9 mouse cellular contexts compared by ENCODE assay signal in the genomic region with DNA sequence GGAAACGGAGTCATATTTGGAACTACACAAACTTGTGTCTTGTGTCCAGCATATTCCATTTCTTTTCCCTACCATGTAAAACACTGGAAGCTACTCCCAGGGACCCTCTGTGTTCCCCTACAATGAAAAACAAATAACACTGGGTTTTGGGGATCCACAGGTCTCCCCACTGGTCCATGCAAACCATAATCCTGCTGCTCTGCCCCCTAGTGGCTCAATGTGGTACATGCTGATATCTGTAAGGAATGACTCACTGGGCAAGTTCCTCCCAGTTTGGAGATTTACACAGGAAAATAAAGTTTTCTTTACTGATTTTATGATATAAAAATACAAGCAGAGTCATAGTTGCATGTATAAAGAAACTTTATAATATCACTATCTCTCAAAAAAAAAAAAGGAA.
DNase-seq lines count a peak whose midpoint lies in the region; ATAC-seq and TF ChIP-seq lines count a peak whose summit lies in the region.
"Had no signal": no experiment of that assay in that cellular context is flagged by ENCODE, and none has a peak within 500 bp of the region (broad histone marks: within the 10 kb centered on the region; RNA-seq: fewer than 3 reads in every experiment).

No protein-coding gene starts in this region.

- H3K9me3 ChIP-seq in kidney, embryonic 16.5 days (ENCODE audit: low read length) = no peaks in the 10 kb centered on the region
- H3K9me3 ChIP-seq in liver, embryonic 16.5 days (replicated peaks; ENCODE audit: control insufficient read depth, low read length) = no peaks in the 10 kb centered on the region
- H3K9me3 ChIP-seq: midbrain, embryonic 12.5 days had no signal

- no peak for ATAC-seq in kidney, embryonic 16.5 days (ENCODE audit: low FRiP score, low TSS enrichment)
- ATAC-seq in liver, embryonic 16.5 days (ENCODE audit: low read depth) = peak; percentile 59
- ATAC-seq in inflammation-experienced regulatory T-cells, adult 6 months = no peak

- H3K9ac ChIP-seq in kidney, embryonic 16.5 days (replicated peaks; ENCODE audit: low read length) = no peak overlapping the region
- H3K9ac ChIP-seq in liver, embryonic 16.5 days (ENCODE audit: low read depth, low read length) = no peak overlapping the region
- H3K9ac ChIP-seq: midbrain, embryonic 12.5 days had no signal

- H3K36me3 ChIP-seq in kidney, adult 2 months (ENCODE audit: control insufficient read depth, insufficient read depth, low read length) = no peaks in the 10 kb centered on the region
- peaks cover 8% of the 10 kb centered on the region; the same call in 1 of the 2 replicates for H3K36me3 ChIP-seq in kidney, embryonic 16.5 days (ENCODE audit: insufficient read depth, low read length)
- no peaks in the 10 kb centered on the region for H3K36me3 ChIP-seq in liver, embryonic 16.5 days (ENCODE audit: control insufficient read depth, insufficient read depth)
- H3K36me3 ChIP-seq: midbrain, embryonic 12.5 days had no signal

- H3K27me3 ChIP-seq in kidney, adult 2 months (replicated peaks; ENCODE audit: control insufficient read depth, insufficient read depth, low read length) = no peaks in the 10 kb centered on the region
- no peaks in the 10 kb centered on the region for H3K27me3 ChIP-seq in kidney, embryonic 16.5 days (ENCODE audit: insufficient read depth, low read length)
- H3K27me3 ChIP-seq in liver, embryonic 16.5 days (ENCODE audit: control insufficient read depth, insufficient read depth, low read depth, low read length) = no peaks in the 10 kb centered on the region
- H3K27me3 ChIP-seq: midbrain, embryonic 12.5 days had no signal

- no peak overlapping the region for H3K4me2 ChIP-seq in kidney, embryonic 16.5 days (replicated peaks; ENCODE audit: low read depth, low read length)
- no peak overlapping the region for H3K4me2 ChIP-seq in liver, embryonic 16.5 days (ENCODE audit: low read depth, low read length)
- H3K4me2 ChIP-seq: midbrain, embryonic 12.5 days had no signal

- H3K4me1 ChIP-seq in kidney, adult 2 months (ENCODE audit: control insufficient read depth, insufficient read depth, low read length) = peaks cover 7% of the 10 kb centered on the region; the same call in 1 of the 2 replicates
- H3K4me1 ChIP-seq in kidney, embryonic 16.5 days (ENCODE audit: insufficient read depth, low read length) = peaks cover 38% of the 10 kb centered on the region
- H3K4me1 ChIP-seq in liver, embryonic 16.5 days (ENCODE audit: control insufficient read depth, low read depth, low read length) = peaks cover 12% of the 10 kb centered on the region

- 100% methylated on average over 1 of the region's 1 CpGs for WGBS in kidney, adult 2 months
- 97% methylated on average over 1 of the region's 1 CpGs for WGBS in kidney, embryonic 16.5 days
- WGBS in liver, embryonic 16.5 days (ENCODE audit: insufficient replicate concordance) = 97% methylated on average over 1 of the region's 1 CpGs

- no peak for TF ChIP-seq POLR2A in kidney, adult 2 months (IDR thresholded peaks at IDR 0.05; ENCODE audit: low read depth, low read length)

- peak; percentile 63 for TF ChIP-seq CTCF in kidney, adult 2 months (conservative IDR thresholded peaks at IDR 0.05; ENCODE audit: insufficient read depth, insufficient read length, low read depth, low read length)

- H3K4me3 ChIP-seq in kidney, adult 2 months (ENCODE audit: insufficient read depth, low read depth, low read length) = no peak overlapping the region
- H3K4me3 ChIP-seq in kidney, embryonic 16.5 days (ENCODE audit: low read length) = no peak overlapping the region
- H3K4me3 ChIP-seq in liver, embryonic 16.5 days (ENCODE audit: low read depth, low read length) = no peak overlapping the region
- H3K4me3 ChIP-seq: midbrain, embryonic 12.5 days had no signal

- no peak overlapping the region for H3K27ac ChIP-seq in kidney, adult 2 months (ENCODE audit: insufficient read depth, low read depth, low read length)
- H3K27ac ChIP-seq in kidney, embryonic 16.5 days (ENCODE audit: low read length) = no peak overlapping the region
- no peak overlapping the region for H3K27ac ChIP-seq in liver, embryonic 16.5 days (ENCODE audit: low read length)

- peak; percentile 40 for DNase-seq in kidney, adult 2 months
- DNase-seq in NIH3T3 (ENCODE audit: low read depth) = peak; percentile 61
- peak; percentile 35 for DNase-seq in c-Kit-positive CD71-positive TER-119-negative erythroid progenitor cells, embryonic 14.5 days (ENCODE audit: low read depth)
- DNase-seq in natural killer cell, adult 2 months (ENCODE audit: low spot score in 2 of 2) = no peak
- no peak for DNase-seq in urinary bladder, adult 18-20 months (ENCODE audit: low spot score in 2 of 2)

Comparison
In these comparisons a context has a peak if more than half of its experiments do, and no peak if none do; other contexts are left out.
1. DNase-seq: peak in kidney, adult 2 months (single experiment), NIH3T3 (single experiment) and c-Kit-positive CD71-positive TER-119-negative erythroid progenitor cells, embryonic 14.5 days (single experiment); none in natural killer cell, adult 2 months (0 of 2) and urinary bladder, adult 18-20 months (0 of 2).